Mouse (Mus musculus) stomach, adult 2 months (tissue): ENCODE data around the gene Rxfp2. TPM values are rescaled to one million over a fixed set of nuclear protein-coding genes. Genes with fewer than 3 reads are reported as not detected.

Experiments used
- polyA plus RNA-seq: library from polyadenylated mRNA; depleted of rRNA; stranded (reverse); fragments of >200 nt; gene quantifications from 2 replicates; pipeline ENCODE4 v1.2.3, GENCODE M21; 2012; rRNA removed

Rxfp2 gene
- not detected in 2 replicates for polyA plus RNA-seq

GRCm38 (mm10) chr5:150018656-150019055 is at the start of gene Rxfp2:
Rxfp2 (plus strand) TSS chr5:150018675.

DNA sequence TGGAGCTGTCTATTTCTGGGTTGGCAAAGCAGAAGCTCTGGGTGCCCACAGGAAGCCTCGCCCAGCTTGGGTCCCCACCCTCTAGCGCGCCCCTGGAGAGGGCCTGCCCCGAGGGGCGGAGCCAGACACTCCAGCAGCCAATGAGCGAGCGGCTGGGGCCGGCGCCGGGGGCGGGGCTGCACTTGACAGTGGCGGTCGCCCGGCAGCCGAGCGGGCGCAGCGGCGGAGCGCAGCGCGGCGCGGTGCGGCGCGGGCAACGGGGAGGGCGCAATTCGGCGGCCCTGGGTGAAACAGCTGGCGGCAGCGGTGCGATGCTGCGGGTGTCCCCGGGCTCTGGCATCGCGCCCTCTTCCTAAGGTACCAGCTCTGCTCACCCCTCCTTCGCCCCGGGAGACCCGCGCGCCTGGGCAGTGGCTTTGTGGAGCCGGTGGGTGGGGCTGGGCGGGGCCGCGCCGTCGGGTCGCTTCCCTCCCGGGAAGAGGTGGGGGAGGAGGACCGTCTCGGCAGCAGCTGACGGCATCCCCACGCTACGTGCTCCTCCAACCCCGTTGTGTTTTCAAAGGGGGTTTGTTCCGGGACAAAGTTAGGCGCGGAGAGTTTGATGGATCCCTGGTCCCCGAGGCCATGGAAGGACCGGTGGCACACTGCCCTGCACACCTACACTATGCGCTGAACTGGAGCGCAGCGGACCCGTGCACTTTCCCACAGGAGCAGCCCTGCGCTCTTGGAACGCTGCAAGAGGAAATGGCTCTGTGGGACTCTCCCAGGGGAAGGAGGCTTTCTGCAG is 100.2 kb downstream of the Rxfp2 start, which contains the start of gene Fry:
Fry (plus strand) TSS at position 191 of the 787 bp plus-strand sequence.

Other genes with a start within 250 kb of the Rxfp2 start
- 4.6 and 6.2 TPM in 2 replicates for gene Fry, start 100.0 kb downstream of the Rxfp2 start, polyA plus RNA-seq